Mouse (Mus musculus): ENCODE measurements at regions not wholly inside any gene's neighbourhood (a gene's known extent, or its start where the extent isn't known, plus 50 kb on each side); places are given as distances from the start of the nearest gene placed in this dataset.

- no peak for DNase-seq
Observed at GRCm38 (mm10) chr10:120604506-120604905, 128.2 kb upstream of the Hmga2 start.

- no peak for DNase-seq
Observed at GRCm38 (mm10) chr10:120603167-120603566, 126.9 kb upstream of the Hmga2 start.

- peak; percentile 24 for DNase-seq
Observed at GRCm38 (mm10) chr10:120600735-120601134, 124.5 kb upstream of the Hmga2 start.

GRCm38 (mm10) chr10:120599551-120599950 lies 123.3 kb upstream of the Hmga2 start:
- no peak for DNase-seq

- no peak for DNase-seq
Observed at GRCm38 (mm10) chr10:120597320-120597887, 121.1 kb upstream of the Hmga2 start.

- no peak for DNase-seq
Observed at GRCm38 (mm10) chr10:120595145-120595544, 118.9 kb upstream of the Hmga2 start.

GRCm38 (mm10) chr10:120593876-120594275 lies 117.6 kb upstream of the Hmga2 start:
- no peak for DNase-seq

GRCm38 (mm10) chr10:120589659-120590058 lies 113.4 kb upstream of the Hmga2 start:
- no peak for DNase-seq

- no peak for DNase-seq
Observed at GRCm38 (mm10) chr10:120587854-120588633, 111.8 kb upstream of the Hmga2 start.

GRCm38 (mm10) chr10:120587179-120587578 lies 110.9 kb upstream of the Hmga2 start:
- DNase-seq = no peak

- no peak for DNase-seq
Observed at GRCm38 (mm10) chr10:120582497-120582896, 106.2 kb upstream of the Hmga2 start.

GRCm38 (mm10) chr10:120581547-120581946 lies 105.3 kb upstream of the Hmga2 start:
- no peak for DNase-seq

GRCm38 (mm10) chr10:120576886-120577285 lies 100.6 kb upstream of the Hmga2 start:
- DNase-seq = no peak

GRCm38 (mm10) chr10:120576148-120576547 lies 99.9 kb upstream of the Hmga2 start:
- DNase-seq = no peak

- no peak for DNase-seq
Observed at GRCm38 (mm10) chr10:120571340-120571739, 95.1 kb upstream of the Hmga2 start.

GRCm38 (mm10) chr10:120565992-120566391 lies 89.7 kb upstream of the Hmga2 start:
- no peak for DNase-seq

- no peak for DNase-seq
Observed at GRCm38 (mm10) chr10:120564859-120565258, 88.6 kb upstream of the Hmga2 start.

GRCm38 (mm10) chr10:120563926-120564325 lies 87.7 kb upstream of the Hmga2 start:
- DNase-seq = no peak

- no peak for DNase-seq
Observed at GRCm38 (mm10) chr10:120561821-120562220, 85.6 kb upstream of the Hmga2 start.

GRCm38 (mm10) chr10:120557850-120558447 lies 81.7 kb upstream of the Hmga2 start:
- DNase-seq = no peak

GRCm38 (mm10) chr10:120556116-120556515 lies 79.8 kb upstream of the Hmga2 start:
- no peak for DNase-seq

GRCm38 (mm10) chr10:120553097-120553453 lies 76.8 kb upstream of the Hmga2 start:
- no peak for DNase-seq

GRCm38 (mm10) chr10:120552341-120553096 lies 76.2 kb upstream of the Hmga2 start:
- DNase-seq = no peak
